Mouse (Mus musculus) hindbrain, embryonic 11.5 days (tissue): ENCODE measurements at regions not wholly inside any gene's neighbourhood (a gene's known extent, or its start where the extent isn't known, plus 50 kb on each side); places are given as distances from the start of the nearest gene placed in this dataset.

ENCODE experiments used
- ATAC-seq: fragments of 200-750 bp; cut with Nextera tagmentation; 2 replicates; pipeline ENCODE4 v1.8.0; 2017; ENCODE audit warnings: mild to moderate bottlenecking, moderate TSS enrichment, moderate library complexity; ENCODE audit not compliant: low FRiP score
- DNase-seq: peaks from one replicate; pipeline ENCODE4 v3.0.0-alpha.2; 2015; ENCODE audit warnings: low spot score
- H3K27ac ChIP-seq: fragments of 300-500 bp; sonication (generic); 2 replicates; pipeline ENCODE4 v1.5.1; 2014; ENCODE audit warnings: mild to moderate bottlenecking, low read depth, low read length
- H3K27me3 ChIP-seq: fragments of 300-500 bp; sonication (generic); 2 replicates; pipeline ENCODE4 v1.6.1; 2014; ENCODE audit warnings: mild to moderate bottlenecking, low read length, moderate library complexity, mixed read lengths; ENCODE audit not compliant: control insufficient read depth, insufficient read depth
- H3K36me3 ChIP-seq: fragments of 300-500 bp; sonication (generic); 2 replicates; pipeline ENCODE4 v1.6.1; 2014; ENCODE audit warnings: mild to moderate bottlenecking, low read length, moderate library complexity, mixed read lengths; ENCODE audit not compliant: control insufficient read depth, insufficient read depth
- H3K4me1 ChIP-seq: fragments of 300-500 bp; sonication (generic); replicated peaks from 2 replicates; pipeline ENCODE4 v1.6.1; 2014; ENCODE audit warnings: low read length, mixed read lengths; ENCODE audit not compliant: control insufficient read depth, insufficient read depth
- H3K4me2 ChIP-seq: fragments of 300-500 bp; sonication (generic); replicated peaks from 2 replicates; pipeline ENCODE4 v1.6.1; 2014; ENCODE audit warnings: mild to moderate bottlenecking, low read depth, low read length
- H3K4me3 ChIP-seq: fragments of 300-500 bp; sonication (generic); 2 replicates; pipeline ENCODE4 v1.5.1; 2014; ENCODE audit warnings: low read depth, low read length
- H3K9ac ChIP-seq: fragments of 300-500 bp; sonication (generic); 2 replicates; pipeline ENCODE4 v1.6.1; 2014; ENCODE audit warnings: low read depth, low read length
- H3K9me3 ChIP-seq: fragments of 300-500 bp; sonication (generic); 2 replicates; pipeline ENCODE4 v1.6.1; 2016; ENCODE audit warnings: low read length; ENCODE audit not compliant: control insufficient read depth
- WGBS: fragments of 180-500 bp; shearing (Covaris S2); extraction: QIAGEN DNeasy Blood & Tissue Kit; methylation state at CpG from one replicate; pipeline ENCODE4 v1.1.7; 2014; 5-methylcytosine and 5-hydroxymethylcytosine counted together

DNA sequence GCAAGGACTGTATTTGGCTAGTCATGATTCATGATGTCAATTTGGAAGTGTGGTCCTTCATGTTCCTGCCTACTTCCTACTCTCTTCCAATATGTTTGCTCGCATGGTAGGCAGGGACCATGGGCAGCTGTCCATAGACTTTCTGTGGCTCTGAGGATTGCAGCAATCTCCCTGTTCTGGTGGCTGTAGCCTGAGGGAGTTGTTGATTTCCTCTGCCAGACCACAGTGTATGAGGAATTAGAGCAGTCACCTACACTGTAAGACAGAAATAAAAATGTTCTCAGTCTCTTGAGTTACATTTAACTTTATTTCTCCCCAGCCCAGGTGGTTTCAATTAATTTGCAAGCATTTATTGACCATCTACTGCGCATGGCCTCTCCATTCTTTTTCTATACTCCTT is 190.5 kb downstream of the 4930564D02Rik start:
- ATAC-seq: no peak
- Histone ChIP-seq H3K27me3 (no peaks in the 10 kb centered on the region), H3K9ac (no peak overlapping the region), H3K4me3 (no peak overlapping the region), H3K4me1 (no peaks in the 10 kb centered on the region), H3K27ac (no peak overlapping the region), H3K9me3 (no peaks in the 10 kb centered on the region), H3K36me3 (no peaks in the 10 kb centered on the region), H3K4me2 (no peak overlapping the region)
- DNase-seq: no peak
- WGBS: 83% methylated on average over 2 of the region's 2 CpGs

GRCm38 (mm10) chr3:105275241-105275640 is 176.9 kb upstream of the Kcnd3 start:
- Histone ChIP-seq H3K27me3 (no peaks in the 10 kb centered on the region), H3K9me3 (no peaks in the 10 kb centered on the region)
- WGBS: 41% methylated on average over 4 of the region's 4 CpGs

GRCm38 (mm10) chr3:105280971-105281370 is 171.2 kb upstream of the Kcnd3 start:
- Histone ChIP-seq H3K4me3 (no peak overlapping the region), H3K9ac (no peak overlapping the region), H3K36me3 (no peaks in the 10 kb centered on the region), H3K27me3 (no peaks in the 10 kb centered on the region), H3K4me1 (no peaks in the 10 kb centered on the region), H3K27ac (no peak overlapping the region), H3K4me2 (no peak overlapping the region), H3K9me3 (no peaks in the 10 kb centered on the region)
- ATAC-seq: no peak
- no peak for DNase-seq
- WGBS: 70% methylated on average over 5 of the region's 5 CpGs

More at GRCm38 (mm10) chr3:105275241-105275640, 176.9 kb upstream of the Kcnd3 start:
- Histone ChIP-seq H3K4me1 (no peaks in the 10 kb centered on the region), H3K9ac (no peak overlapping the region), H3K36me3 (no peaks in the 10 kb centered on the region), H3K27ac (no peak overlapping the region), H3K4me2 (no peak overlapping the region), H3K4me3 (no peak overlapping the region)
- no peak for ATAC-seq
- peak; percentile 77 for DNase-seq

GRCm38 (mm10) chr3:105281686-105282085 is 170.4 kb upstream of the Kcnd3 start:
- H3K4me2 ChIP-seq: no peak overlapping the region
- H3K27ac ChIP-seq: no peak overlapping the region
- no peaks in the 10 kb centered on the region for H3K9me3 ChIP-seq
- H3K9ac ChIP-seq: no peak overlapping the region
- H3K36me3 ChIP-seq: no peaks in the 10 kb centered on the region
- 87% methylated on average over 3 of the region's 3 CpGs for WGBS
- H3K4me1 ChIP-seq: no peaks in the 10 kb centered on the region
- no peak for DNase-seq
- H3K4me3 ChIP-seq: no peak overlapping the region
- H3K27me3 ChIP-seq: no peaks in the 10 kb centered on the region
- no peak for ATAC-seq

DNA sequence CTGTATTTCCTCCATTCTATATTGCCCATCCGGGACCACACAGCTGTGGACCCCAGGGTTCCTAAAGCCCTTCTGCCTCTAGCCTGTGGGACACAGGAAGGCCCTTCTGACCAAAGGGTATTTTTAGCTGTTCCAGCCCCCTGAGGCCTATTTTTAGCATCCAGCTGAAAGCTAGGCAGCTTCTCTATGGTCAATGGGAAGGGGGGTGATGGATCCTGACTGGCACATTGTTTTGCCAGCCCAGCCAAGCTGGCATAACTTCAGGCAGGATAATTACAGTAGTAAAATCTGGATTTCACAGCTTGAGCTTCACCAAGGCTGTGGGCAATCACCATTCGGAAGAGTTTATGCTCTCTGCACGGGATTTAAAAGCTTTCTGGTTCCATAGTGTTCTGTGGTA is 153.9 kb upstream of the Kcnd3 start:
- DNase-seq (no peak), ATAC-seq (no peak)
- no peak overlapping the region for H3K9ac ChIP-seq
- H3K36me3 ChIP-seq: no peaks in the 10 kb centered on the region
- 91% methylated on average over 3 of the region's 3 CpGs for WGBS
- H3K27me3 ChIP-seq: no peaks in the 10 kb centered on the region
- no peak overlapping the region for H3K4me3 ChIP-seq
- H3K27ac ChIP-seq: no peak overlapping the region
- H3K9me3 ChIP-seq: no peaks in the 10 kb centered on the region
- H3K4me2 ChIP-seq: no peak overlapping the region
- H3K4me1 ChIP-seq: no peaks in the 10 kb centered on the region

- Histone ChIP-seq H3K9me3 (no peaks in the 10 kb centered on the region), H3K4me1 (no peaks in the 10 kb centered on the region), H3K27ac (no peak overlapping the region), H3K9ac (no peak overlapping the region), H3K36me3 (no peaks in the 10 kb centered on the region), H3K4me2 (no peak overlapping the region), H3K4me3 (no peak overlapping the region), H3K27me3 (no peaks in the 10 kb centered on the region)
- DNase-seq (peak; percentile 8), ATAC-seq (peak; percentile 71; the same call in 1 of the 2 replicates)
- 64% methylated on average over 7 of the region's 7 CpGs for WGBS
Observed at GRCm38 (mm10) chr3:105300693-105301548, 151.2 kb upstream of the Kcnd3 start.

DNA sequence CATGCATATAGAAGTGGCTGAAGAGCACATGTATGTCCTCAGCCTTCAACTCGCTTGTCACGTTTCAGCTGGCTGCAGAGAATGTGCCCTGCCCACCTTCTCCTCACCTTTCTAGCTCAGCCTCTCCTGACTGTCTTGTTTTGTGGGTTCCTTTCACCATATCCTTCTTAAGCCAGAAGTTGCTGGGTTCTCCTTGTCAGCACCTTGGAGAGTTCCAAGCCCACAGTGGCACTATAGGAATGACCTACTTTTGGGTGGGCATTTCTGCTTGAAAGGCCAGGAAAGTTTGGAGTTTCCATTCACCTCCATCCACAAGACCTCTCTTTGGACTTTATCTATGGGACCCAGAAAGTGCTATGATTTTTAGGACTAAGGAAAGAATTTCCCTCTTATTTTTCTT is 144.5 kb upstream of the Kcnd3 start:
- H3K4me2 ChIP-seq: no peak overlapping the region
- H3K9me3 ChIP-seq: no peaks in the 10 kb centered on the region
- ATAC-seq: no peak
- 64% methylated on average over 2 of the region's 2 CpGs for whole genome bisulfite sequencing
- H3K36me3 ChIP-seq: no peaks in the 10 kb centered on the region
- H3K9ac ChIP-seq: no peak overlapping the region
- no peak overlapping the region for H3K4me3 ChIP-seq
- DNase-seq: peak; percentile 30
- no peaks in the 10 kb centered on the region for H3K4me1 ChIP-seq
- H3K27ac ChIP-seq: no peak overlapping the region
- no peaks in the 10 kb centered on the region for H3K27me3 ChIP-seq

GRCm38 (mm10) chr3:105309020-105309419 is 143.1 kb upstream of the Kcnd3 start:
- Histone ChIP-seq H3K9me3 (no peaks in the 10 kb centered on the region), H3K4me1 (no peaks in the 10 kb centered on the region), H3K4me3 (no peak overlapping the region), H3K4me2 (no peak overlapping the region), H3K36me3 (no peaks in the 10 kb centered on the region), H3K9ac (no peak overlapping the region), H3K27ac (no peak overlapping the region), H3K27me3 (no peaks in the 10 kb centered on the region)
- 89% methylated on average over 2 of the region's 2 CpGs for WGBS
- no peak for ATAC-seq
- DNase-seq: no peak

DNA sequence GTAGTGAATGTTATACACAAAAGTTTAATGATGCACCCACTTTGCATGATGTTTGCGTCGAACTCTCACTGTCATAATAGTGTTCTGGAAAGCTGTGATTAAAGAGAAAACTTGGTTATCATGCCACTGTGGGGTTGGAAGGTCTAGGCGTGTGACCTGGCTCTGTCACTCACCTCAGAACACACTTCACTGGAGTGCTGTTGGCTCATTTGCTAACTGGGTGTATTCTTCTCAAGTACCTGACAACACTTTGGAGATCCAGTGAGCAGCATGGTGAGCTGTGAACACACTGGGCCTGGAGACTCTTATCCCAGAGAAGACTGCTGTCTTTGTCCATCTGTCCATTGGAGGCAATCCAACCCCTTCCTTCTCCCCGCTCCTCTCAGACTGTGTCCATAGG is 98.9 kb upstream of the Kcnd3 start:
- ATAC-seq: no peak
- no peak overlapping the region for H3K4me2 ChIP-seq
- WGBS: 93% methylated on average over 4 of the region's 4 CpGs
- H3K4me3 ChIP-seq: no peak overlapping the region
- DNase-seq: no peak
- H3K27me3 ChIP-seq: no peaks in the 10 kb centered on the region
- no peaks in the 10 kb centered on the region for H3K9me3 ChIP-seq
- no peak overlapping the region for H3K9ac ChIP-seq
- no peaks in the 10 kb centered on the region for H3K36me3 ChIP-seq
- H3K27ac ChIP-seq: no peak overlapping the region
- no peaks in the 10 kb centered on the region for H3K4me1 ChIP-seq
